Comparison of ENCODE assay signal across 14 mouse cellular contexts in genomic region chr2:143081693-143082092, GRCm38 (mm10). TPM values are rescaled to one million over a fixed set of nuclear protein-coding genes. Genes with fewer than 3 reads are reported as not detected.
DNase-seq lines count a peak whose midpoint lies in the region; ATAC-seq and TF ChIP-seq lines count a peak whose summit lies in the region.
"Had no signal": no experiment of that assay in that cellular context is flagged by ENCODE, and none has a peak within 500 bp of the region (broad histone marks: within the 10 kb centered on the region; RNA-seq: fewer than 3 reads in every experiment).

No protein-coding gene starts in this region.

- 0 out of 2 replicates have a peak overlapping the region, but pooled peaks have one; percentile 27 for H3K4me2 ChIP-seq in intestine, postnatal 0 days (replicated peaks; ENCODE audit: low read depth)
- H3K4me2 ChIP-seq in intestine, embryonic 15.5 days (replicated peaks): no peak overlapping the region; the same call in 1 of the 2 replicates
- H3K4me2 ChIP-seq: neural tube, embryonic 12.5 days had no signal

- no peak overlapping the region for H3K27ac ChIP-seq in intestine, postnatal 0 days (ENCODE audit: low read depth, low read length)
- no peak overlapping the region; the same call in 1 of the 2 replicates for H3K27ac ChIP-seq in intestine, embryonic 15.5 days
- H3K27ac ChIP-seq: liver, embryonic 14.5 days; neural tube, embryonic 12.5 days had no signal

- no peak overlapping the region for H3K4me3 ChIP-seq in intestine, postnatal 0 days (ENCODE audit: low read depth, low read length)
- H3K4me3 ChIP-seq in intestine, embryonic 15.5 days (replicated peaks): no peak overlapping the region
- H3K4me3 ChIP-seq: neural tube, embryonic 12.5 days had no signal

- no peak overlapping the region for H3K9ac ChIP-seq in intestine, postnatal 0 days (ENCODE audit: low read depth, low read length)
- no peak overlapping the region for H3K9ac ChIP-seq in intestine, embryonic 15.5 days
- H3K9ac ChIP-seq: liver, embryonic 14.5 days; neural tube, embryonic 12.5 days had no signal

- no peaks in the 10 kb centered on the region for H3K9me3 ChIP-seq in intestine, postnatal 0 days (ENCODE audit: control insufficient read depth)
- no peaks in the 10 kb centered on the region for H3K9me3 ChIP-seq in intestine, embryonic 15.5 days
- H3K9me3 ChIP-seq: neural tube, embryonic 12.5 days had no signal

- H3K4me1 ChIP-seq in intestine, postnatal 0 days (replicated peaks; ENCODE audit: control insufficient read depth, insufficient read depth, low read length): no peaks in the 10 kb centered on the region
- H3K4me1 ChIP-seq in intestine, embryonic 15.5 days (replicated peaks): no peaks in the 10 kb centered on the region
- H3K4me1 ChIP-seq: neural tube, embryonic 12.5 days had no signal

- H3K27me3 ChIP-seq in intestine, postnatal 0 days (replicated peaks; ENCODE audit: control insufficient read depth, insufficient read depth, low read length): no peaks in the 10 kb centered on the region
- no peaks in the 10 kb centered on the region for H3K27me3 ChIP-seq in intestine, embryonic 15.5 days (replicated peaks)
- H3K27me3 ChIP-seq: neural tube, embryonic 12.5 days had no signal

- no peak for TF ChIP-seq CTCF in intestine, postnatal 0 days (IDR thresholded peaks at IDR 0.05; ENCODE audit: low read depth)

- ATAC-seq in intestine, postnatal 0 days: no peak
- no peak for ATAC-seq in intestine, embryonic 15.5 days
- ATAC-seq in megakaryocyte, adult 5-6 weeks (ENCODE audit: poor library complexity, severe bottlenecking): peak; percentile 88
- ATAC-seq: CD4-positive, CD25-positive, alpha-beta regulatory T cell, adult 4 months had no signal

- intact Hi-C loops in gastrocnemius, postnatal 36 days (cut with DNase I): no loop called here

- 56% methylated on average over 3 of the region's 3 CpGs for WGBS in intestine, postnatal 0 days
- 39% methylated on average over 3 of the region's 3 CpGs for WGBS in intestine, embryonic 15.5 days

- peak; percentile 19 to 50 for DNase-seq in heart, adult 9 months (ENCODE audit: low spot score in 2 of 2)
- DNase-seq in kidney, postnatal 36 days: peak; percentile 16 to 23
- no peak for DNase-seq in gastrocnemius, postnatal 36 days
- DNase-seq in cerebellum, adult 18-20 months: no peak
- no peak for DNase-seq in layer of hippocampus, adult 9-11 months

- no peaks in the 10 kb centered on the region for H3K36me3 ChIP-seq in intestine, postnatal 0 days (ENCODE audit: control insufficient read depth, insufficient read depth)
- H3K36me3 ChIP-seq in intestine, embryonic 15.5 days: no peaks in the 10 kb centered on the region
- H3K36me3 ChIP-seq: neural tube, embryonic 12.5 days had no signal

RNA-seq across cellular contexts. Expression of gene Otor, which starts 3.4 kb away (rescaled TPM):
- 0.12 TPM in 1 of 2 replicates, not detected in the other for polyA plus RNA-seq in intestine, postnatal 0 days (2015; fragmentation: Nextera tagmentation; extraction: Ambion mirVana)
- polyA plus RNA-seq in intestine, embryonic 15.5 days (2015; fragmentation: Nextera tagmentation; extraction: Ambion mirVana): 0.18 and 0.85 TPM in 2 replicates
- not detected in 2 replicates for total RNA-seq in megakaryocyte, adult 5-6 weeks (2015)
- not detected in 2 replicates for total RNA-seq in megakaryocyte, adult 5-6 weeks (2017)
- total RNA-seq in gastrocnemius, postnatal 36 days (2021): not detected
- total RNA-seq: heart, postnatal 36 days; layer of hippocampus, postnatal 25 days had no signal
- polyA plus RNA-seq: CD4-positive, CD25-positive, alpha-beta regulatory T cell, adult 4 months; small intestine, adult 2 months had no signal

RNA-seq across cellular contexts. Expression of gene Snrpb2, which starts 18.9 kb away (rescaled TPM):
- 46.7 and 48.7 TPM in 2 replicates for polyA plus RNA-seq in intestine, postnatal 0 days (2015; fragmentation: Nextera tagmentation; extraction: Ambion mirVana)
- 56.1 and 71.5 TPM in 2 replicates for polyA plus RNA-seq in intestine, embryonic 15.5 days (2015; fragmentation: Nextera tagmentation; extraction: Ambion mirVana)
- total RNA-seq in megakaryocyte, adult 5-6 weeks (2015): 114 and 133 TPM in 2 replicates
- total RNA-seq in megakaryocyte, adult 5-6 weeks (2017): 116 and 145 TPM in 2 replicates
- total RNA-seq in gastrocnemius, postnatal 36 days (2021): 10 to 100 TPM; 13.2 to 18.0 TPM

Comparison
In these comparisons a context has a peak if more than half of its experiments do, and no peak if none do; other contexts are left out.
1. DNase-seq: peak in heart, adult 9 months (2 of 2) and kidney, postnatal 36 days (2 of 2); none in gastrocnemius, postnatal 36 days (0 of 2), cerebellum, adult 18-20 months (0 of 2) and layer of hippocampus, adult 9-11 months (single experiment).
2. RNA of gene Snrpb2, which starts 18.9 kb away (total RNA-seq): 114 to 145 TPM in megakaryocyte, adult 5-6 weeks; 13.2 to 18.0 TPM in gastrocnemius, postnatal 36 days; every median in the first group is over 4 times any median in the second.